Mouse (Mus musculus): ENCODE measurements around the gene Olfr473. TPM values are rescaled to one million over a fixed set of nuclear protein-coding genes. Genes with fewer than 3 reads are reported as not detected.
"Not testable (repeated sequence)": the region's sequence is repeated elsewhere in the genome, so short reads cannot be mapped to it uniquely, and the experiment has no call there.

Olfr473 gene
- not detected in 2 replicates for polyA plus RNA-seq (2011; ENCODE audit: insufficient read depth, insufficient read length, low replicate concordance, missing spikeins)

- 91% methylated on average over 1 of the region's 1 CpGs for WGBS
- no peak for TF ChIP-seq CTCF (IDR thresholded peaks at IDR 0.05; ENCODE audit: control insufficient read depth, insufficient read depth, low read length)
- no peak for TF ChIP-seq POLR2A (IDR thresholded peaks at IDR 0.05; ENCODE audit: borderline replicate concordance, control insufficient read depth, low read depth, low read length)
- no peaks in the 10 kb centered on the region for H3K4me1 ChIP-seq (ENCODE audit: control insufficient read depth, insufficient read depth, low read length)
- no peak within 1 kb of the TSS for H3K4me3 ChIP-seq (replicated peaks; ENCODE audit: control insufficient read depth, low read depth, low read length)
- H3K27ac ChIP-seq (ENCODE audit: control insufficient read depth, insufficient read depth, low read depth, low read length, poor library complexity), result no peak within 1 kb of the TSS
Observed at GRCm38 (mm10) chr7:107930146-107930545, at the start of gene Olfr473. TSS of gene Olfr473 (plus strand) at chr7:107930446.

- Histone ChIP-seq H3K27ac (ENCODE audit: control insufficient read depth, insufficient read depth, low read depth, low read length, poor library complexity) (no peak within 1 kb of the TSS), H3K4me1 (ENCODE audit: control insufficient read depth, insufficient read depth, low read length) (no peaks in the 10 kb centered on the region), H3K4me3 (replicated peaks; ENCODE audit: control insufficient read depth, low read depth, low read length) (no peak within 1 kb of the TSS)
- TF ChIP-seq CTCF (IDR thresholded peaks at IDR 0.05; ENCODE audit: control insufficient read depth, insufficient read depth, low read length) (no peak), POLR2A (IDR thresholded peaks at IDR 0.05; ENCODE audit: borderline replicate concordance, control insufficient read depth, low read depth, low read length) (no peak)
Observed at GRCm38 (mm10) chr7:107897602-107898001, 32.6 kb upstream of the Olfr473 start, which contains the start of gene Olfr472. TSS of gene Olfr472 (plus strand) at chr7:107897902.

- 94% methylated on average over 12 of the region's 12 CpGs for WGBS
Observed at GRCm38 (mm10) chr7:107952539-107952938, 22.3 kb downstream of the Olfr473 start.

GRCm38 (mm10) chr7:107954343-107954742 lies 24.1 kb downstream of the Olfr473 start, which contains the start of gene Olfr474:
TSS of gene Olfr474 (plus strand) at chr7:107954643.
- H3K4me1 ChIP-seq (ENCODE audit: control insufficient read depth, insufficient read depth, low read length), result no peaks in the 10 kb centered on the region
- no peak within 1 kb of the TSS for H3K4me3 ChIP-seq (replicated peaks; ENCODE audit: control insufficient read depth, low read depth, low read length)
- TF ChIP-seq CTCF (IDR thresholded peaks at IDR 0.05; ENCODE audit: control insufficient read depth, insufficient read depth, low read length) (no peak), POLR2A (IDR thresholded peaks at IDR 0.05; ENCODE audit: borderline replicate concordance, control insufficient read depth, low read depth, low read length) (no peak)
- H3K27ac ChIP-seq (ENCODE audit: control insufficient read depth, insufficient read depth, low read depth, low read length, poor library complexity), result no peak within 1 kb of the TSS
- WGBS, result 71% methylated on average over 1 of the region's 1 CpGs

More at GRCm38 (mm10) chr7:107952539-107952938, 22.3 kb downstream of the Olfr473 start:
- not testable (repeated sequence) for H3K4me1 ChIP-seq (ENCODE audit: control insufficient read depth, insufficient read depth, low read length); H3K27ac ChIP-seq (ENCODE audit: control insufficient read depth, insufficient read depth, low read depth, low read length, poor library complexity); H3K4me3 ChIP-seq (replicated peaks; ENCODE audit: control insufficient read depth, low read depth, low read length)

- H3K4me1 ChIP-seq (ENCODE audit: control insufficient read depth, insufficient read depth, low read length), result no peaks in the 10 kb centered on the region
- H3K4me3 ChIP-seq (replicated peaks; ENCODE audit: control insufficient read depth, low read depth, low read length), result no peak within 1 kb of the TSS
- no peak within 1 kb of the TSS for H3K27ac ChIP-seq (ENCODE audit: control insufficient read depth, insufficient read depth, low read depth, low read length, poor library complexity)
- TF ChIP-seq POLR2A (IDR thresholded peaks at IDR 0.05; ENCODE audit: borderline replicate concordance, control insufficient read depth, low read depth, low read length) (no peak), CTCF (IDR thresholded peaks at IDR 0.05; ENCODE audit: control insufficient read depth, insufficient read depth, low read length) (no peak)
- WGBS, result 34% methylated on average over 1 of the region's 1 CpGs
Observed at GRCm38 (mm10) chr7:107964503-107964902, 34.3 kb downstream of the Olfr473 start, which contains the start of gene Olfr476. TSS of gene Olfr476 (plus strand) at chr7:107964803.

Other genes with a start within 250 kb of the Olfr473 start
- gene Cyb5r2, start 172.4 kb upstream of the Olfr473 start, polyA plus RNA-seq (2011; ENCODE audit: insufficient read depth, insufficient read length, low replicate concordance, missing spikeins), result not detected in 2 replicates
- gene Ovch2, start 129.2 kb upstream of the Olfr473 start, polyA plus RNA-seq (2011; ENCODE audit: insufficient read depth, insufficient read length, low replicate concordance, missing spikeins), result not detected in 2 replicates
- not detected in 2 replicates for gene Olfr467, start 118.2 kb upstream of the Olfr473 start, polyA plus RNA-seq (2011; ENCODE audit: insufficient read depth, insufficient read length, low replicate concordance, missing spikeins)
- gene Olfr469, start 104.9 kb upstream of the Olfr473 start, polyA plus RNA-seq (2011; ENCODE audit: insufficient read depth, insufficient read length, low replicate concordance, missing spikeins), result not detected in 2 replicates
- not detected in 2 replicates for gene Olfr470, start 83.0 kb upstream of the Olfr473 start, polyA plus RNA-seq (2011; ENCODE audit: insufficient read depth, insufficient read length, low replicate concordance, missing spikeins)
- gene Olfr472, start 32.5 kb upstream of the Olfr473 start, polyA plus RNA-seq (2011; ENCODE audit: insufficient read depth, insufficient read length, low replicate concordance, missing spikeins), result not detected in 2 replicates
- not detected in 2 replicates for gene Olfr474, start 24.2 kb downstream of the Olfr473 start, polyA plus RNA-seq (2011; ENCODE audit: insufficient read depth, insufficient read length, low replicate concordance, missing spikeins)
- gene Olfr476, start 34.4 kb downstream of the Olfr473 start, polyA plus RNA-seq (2011; ENCODE audit: insufficient read depth, insufficient read length, low replicate concordance, missing spikeins), result not detected in 2 replicates
- gene Olfr477, start 56.2 kb downstream of the Olfr473 start, polyA plus RNA-seq (2011; ENCODE audit: insufficient read depth, insufficient read length, low replicate concordance, missing spikeins), result not detected in 2 replicates
- not detected in 2 replicates for gene Olfr478, start 103.5 kb downstream of the Olfr473 start, polyA plus RNA-seq (2011; ENCODE audit: insufficient read depth, insufficient read length, low replicate concordance, missing spikeins)
- gene Olfr479, start 120.2 kb downstream of the Olfr473 start, polyA plus RNA-seq (2011; ENCODE audit: insufficient read depth, insufficient read length, low replicate concordance, missing spikeins), result not detected in 2 replicates
- not detected in 2 replicates for gene Olfr480, start 136.9 kb downstream of the Olfr473 start, polyA plus RNA-seq (2011; ENCODE audit: insufficient read depth, insufficient read length, low replicate concordance, missing spikeins)
- 0.43 TPM in 1 of 2 replicates, not detected in the other for gene Olfr481, start 149.4 kb downstream of the Olfr473 start, polyA plus RNA-seq (2011; ENCODE audit: insufficient read depth, insufficient read length, low replicate concordance, missing spikeins)
- gene Olfr482, start 167.1 kb downstream of the Olfr473 start, polyA plus RNA-seq (2011; ENCODE audit: insufficient read depth, insufficient read length, low replicate concordance, missing spikeins), result not detected in 2 replicates
- not detected in 2 replicates for gene Olfr483, start 170.4 kb downstream of the Olfr473 start, polyA plus RNA-seq (2011; ENCODE audit: insufficient read depth, insufficient read length, low replicate concordance, missing spikeins)
- not detected in 2 replicates for gene Olfr484, start 197.0 kb downstream of the Olfr473 start, polyA plus RNA-seq (2011; ENCODE audit: insufficient read depth, insufficient read length, low replicate concordance, missing spikeins)
- gene Olfr485, start 229.4 kb downstream of the Olfr473 start, polyA plus RNA-seq (2011; ENCODE audit: insufficient read depth, insufficient read length, low replicate concordance, missing spikeins), result not detected in 2 replicates
- not detected in 2 replicates for gene Olfr486, start 242.3 kb downstream of the Olfr473 start, polyA plus RNA-seq (2011; ENCODE audit: insufficient read depth, insufficient read length, low replicate concordance, missing spikeins)